Mouse (Mus musculus): ENCODE measurements around the gene B3gat3. TPM values are rescaled to one million over a fixed set of nuclear protein-coding genes. Genes with fewer than 3 reads are reported as not detected.

B3gat3 gene
- polyA plus RNA-seq, 1 experiment from 2014 or later, result 33.3 TPM

- peaks cover 60% of the 10 kb centered on the region for H3K36me3 ChIP-seq
- H3K4me2 ChIP-seq, result no peak overlapping the region
- WGBS, result 90% methylated on average over 5 of the region's 5 CpGs
- H3K9me3 ChIP-seq (replicated peaks), result no peaks in the 10 kb centered on the region
- peaks cover 11% of the 10 kb centered on the region for H3K4me1 ChIP-seq (replicated peaks)
- no peak overlapping the region for H3K27ac ChIP-seq
- no peak overlapping the region for H3K4me3 ChIP-seq
- no peaks in the 10 kb centered on the region for H3K27me3 ChIP-seq
- H3K9ac ChIP-seq, result no peak overlapping the region
- no peak for ATAC-seq (replicated peaks; ENCODE audit: insufficient number of reproducible peaks, insufficient read depth, low FRiP score, low read depth)
Measured at GRCm38 (mm10) chr19:8903412-8903811, 16.8 kb upstream of the B3gat3 start.

GRCm38 (mm10) chr19:8908531-8908930, 11.6 kb upstream of the B3gat3 start:
- Histone ChIP-seq H3K27ac (no peak overlapping the region), H3K4me1 (replicated peaks) (no peaks in the 10 kb centered on the region), H3K4me2 (no peak overlapping the region), H3K36me3 (peaks cover 96% of the 10 kb centered on the region), H3K9me3 (replicated peaks) (no peaks in the 10 kb centered on the region), H3K27me3 (no peaks in the 10 kb centered on the region), H3K4me3 (no peak overlapping the region), H3K9ac (no peak overlapping the region)
- 88% methylated on average over 6 of the region's 6 CpGs for WGBS
- ATAC-seq (replicated peaks; ENCODE audit: insufficient number of reproducible peaks, insufficient read depth, low FRiP score, low read depth), result no peak

GRCm38 (mm10) chr19:8911810-8912209, 8.4 kb upstream of the B3gat3 start:
- Histone ChIP-seq H3K4me3 (no peak overlapping the region), H3K27ac (no peak overlapping the region), H3K27me3 (no peaks in the 10 kb centered on the region), H3K9me3 (replicated peaks) (no peaks in the 10 kb centered on the region), H3K4me2 (no peak overlapping the region), H3K36me3 (peaks cover 100% of the 10 kb centered on the region), H3K4me1 (replicated peaks) (no peaks in the 10 kb centered on the region), H3K9ac (no peak overlapping the region)
- ATAC-seq (replicated peaks; ENCODE audit: insufficient number of reproducible peaks, insufficient read depth, low FRiP score, low read depth), result no peak
- 91% methylated on average over 5 of the region's 5 CpGs for WGBS

- Histone ChIP-seq H3K4me3 (no peak overlapping the region), H3K27me3 (no peaks in the 10 kb centered on the region), H3K36me3 (peaks cover 79% of the 10 kb centered on the region), H3K27ac (no peak overlapping the region), H3K9ac (no peak overlapping the region), H3K4me2 (no peak overlapping the region), H3K4me1 (replicated peaks) (no peaks in the 10 kb centered on the region), H3K9me3 (replicated peaks) (no peaks in the 10 kb centered on the region)
- WGBS, result 91% methylated on average over 3 of the region's 3 CpGs
- ATAC-seq (replicated peaks; ENCODE audit: insufficient number of reproducible peaks, insufficient read depth, low FRiP score, low read depth), result no peak
Measured at GRCm38 (mm10) chr19:8914212-8914611, 6.0 kb upstream of the B3gat3 start.

- peaks cover 34% of the 10 kb centered on the region for H3K36me3 ChIP-seq
- H3K27me3 ChIP-seq, result no peaks in the 10 kb centered on the region
- ATAC-seq (replicated peaks; ENCODE audit: insufficient number of reproducible peaks, insufficient read depth, low FRiP score, low read depth), result no peak
- no peaks in the 10 kb centered on the region for H3K9me3 ChIP-seq (replicated peaks)
- no peak overlapping the region for H3K4me3 ChIP-seq
- WGBS, result 92% methylated on average over 3 of the region's 3 CpGs
- H3K9ac ChIP-seq, result no peak overlapping the region
- H3K4me2 ChIP-seq, result no peak overlapping the region
- H3K27ac ChIP-seq, result no peak overlapping the region
- peaks cover 15% of the 10 kb centered on the region for H3K4me1 ChIP-seq (replicated peaks)
Measured at GRCm38 (mm10) chr19:8919000-8919399, 1.2 kb upstream of the B3gat3 start.

- WGBS, result 68% methylated on average over 6 of the region's 6 CpGs
- Histone ChIP-seq H3K4me3 (peak overlapping the region; percentile 92), H3K9ac (0 out of 2 replicates have a peak overlapping the region, but pooled peaks have one; percentile 79)
Measured at GRCm38 (mm10) chr19:8919684-8920072, 496 bp upstream of the B3gat3 start.

GRCm38 (mm10) chr19:8920836-8921291, 690 bp downstream of the B3gat3 start:
- Histone ChIP-seq H3K27ac (peak overlapping the region; percentile 93), H3K27me3 (no peaks in the 10 kb centered on the region), H3K9me3 (replicated peaks) (no peaks in the 10 kb centered on the region), H3K4me1 (replicated peaks) (peaks cover 15% of the 10 kb centered on the region), H3K4me2 (peak overlapping the region; percentile 77), H3K9ac (peak overlapping the region; percentile 79), H3K36me3 (peaks cover 23% of the 10 kb centered on the region), H3K4me3 (peak overlapping the region; percentile 92)
- under 1% methylated on average over 6 of the region's 6 CpGs for WGBS
- ATAC-seq (replicated peaks; ENCODE audit: insufficient number of reproducible peaks, insufficient read depth, low FRiP score, low read depth), result peak; percentile 21; the same call in 1 of the 2 replicates

More at GRCm38 (mm10) chr19:8919684-8920072, 496 bp upstream of the B3gat3 start:
- H3K4me2 ChIP-seq, result peak overlapping the region; percentile 77
- peaks cover 15% of the 10 kb centered on the region for H3K4me1 ChIP-seq (replicated peaks)
- peaks cover 27% of the 10 kb centered on the region for H3K36me3 ChIP-seq
- H3K27ac ChIP-seq, result peak overlapping the region; percentile 93
- H3K27me3 ChIP-seq, result no peaks in the 10 kb centered on the region
- no peak for ATAC-seq (replicated peaks; ENCODE audit: insufficient number of reproducible peaks, insufficient read depth, low FRiP score, low read depth)
- no peaks in the 10 kb centered on the region for H3K9me3 ChIP-seq (replicated peaks)

GRCm38 (mm10) chr19:8921741-8922140, 1.6 kb downstream of the B3gat3 start:
- peaks cover 20% of the 10 kb centered on the region; the same call in 1 of the 2 replicates for H3K36me3 ChIP-seq
- H3K27ac ChIP-seq, result no peak overlapping the region
- H3K9ac ChIP-seq, result peak overlapping the region; percentile 79; the same call in 1 of the 2 replicates
- 72% methylated on average over 9 of the region's 9 CpGs for WGBS
- H3K4me2 ChIP-seq, result peak overlapping the region; percentile 77
- H3K4me3 ChIP-seq, result no peak overlapping the region
- H3K4me1 ChIP-seq (replicated peaks), result peaks cover 15% of the 10 kb centered on the region
- H3K27me3 ChIP-seq, result no peaks in the 10 kb centered on the region
- no peak for ATAC-seq (replicated peaks; ENCODE audit: insufficient number of reproducible peaks, insufficient read depth, low FRiP score, low read depth)
- no peaks in the 10 kb centered on the region for H3K9me3 ChIP-seq (replicated peaks)

- Histone ChIP-seq H3K27me3 (no peaks in the 10 kb centered on the region; the same call in 1 of the 2 replicates), H3K4me3 (no peak overlapping the region), H3K27ac (no peak overlapping the region), H3K36me3 (peaks cover 31% of the 10 kb centered on the region), H3K9ac (no peak overlapping the region), H3K4me1 (replicated peaks) (peaks cover 23% of the 10 kb centered on the region), H3K4me2 (no peak overlapping the region), H3K9me3 (replicated peaks) (no peaks in the 10 kb centered on the region)
- ATAC-seq (replicated peaks; ENCODE audit: insufficient number of reproducible peaks, insufficient read depth, low FRiP score, low read depth), result no peak
- WGBS, result 75% methylated on average over 2 of the region's 2 CpGs
Measured at GRCm38 (mm10) chr19:8926766-8927165, 6.6 kb downstream of the B3gat3 start.

- no peaks in the 10 kb centered on the region; the same call in 1 of the 2 replicates for H3K27me3 ChIP-seq
- no peaks in the 10 kb centered on the region for H3K9me3 ChIP-seq (replicated peaks)
- no peak for ATAC-seq (replicated peaks; ENCODE audit: insufficient number of reproducible peaks, insufficient read depth, low FRiP score, low read depth)
- no peak overlapping the region for H3K4me2 ChIP-seq
- no peak overlapping the region for H3K4me3 ChIP-seq
- 82% methylated on average over 12 of the region's 12 CpGs for WGBS
- H3K4me1 ChIP-seq (replicated peaks), result peaks cover 22% of the 10 kb centered on the region
- 0 out of 2 replicates have a peak overlapping the region, but pooled peaks have one; percentile 80 for H3K27ac ChIP-seq
- no peak overlapping the region for H3K9ac ChIP-seq
- peaks cover 30% of the 10 kb centered on the region for H3K36me3 ChIP-seq
Measured at GRCm38 (mm10) chr19:8927891-8928525, 7.8 kb downstream of the B3gat3 start.

- Histone ChIP-seq H3K4me2 (peak overlapping the region; percentile 88), H3K36me3 (peaks cover 36% of the 10 kb centered on the region), H3K4me3 (peak overlapping the region; percentile 93), H3K27me3 (no peaks in the 10 kb centered on the region; the same call in 1 of the 2 replicates), H3K27ac (peak overlapping the region; percentile 80), H3K9ac (peak overlapping the region; percentile 92), H3K9me3 (replicated peaks) (no peaks in the 10 kb centered on the region), H3K4me1 (replicated peaks) (peaks cover 22% of the 10 kb centered on the region)
- 0 out of 2 replicates have a peak, but pooled peaks have one; percentile 1 for ATAC-seq (replicated peaks; ENCODE audit: insufficient number of reproducible peaks, insufficient read depth, low FRiP score, low read depth)
- 18% methylated on average over 16 of the region's 16 CpGs for WGBS
Measured at GRCm38 (mm10) chr19:8928689-8929223, 8.6 kb downstream of the B3gat3 start.

All from heart, embryonic 15.5 days (tissue).